27 mouse cellular contexts compared by ENCODE assay signal in the genomic region with DNA sequence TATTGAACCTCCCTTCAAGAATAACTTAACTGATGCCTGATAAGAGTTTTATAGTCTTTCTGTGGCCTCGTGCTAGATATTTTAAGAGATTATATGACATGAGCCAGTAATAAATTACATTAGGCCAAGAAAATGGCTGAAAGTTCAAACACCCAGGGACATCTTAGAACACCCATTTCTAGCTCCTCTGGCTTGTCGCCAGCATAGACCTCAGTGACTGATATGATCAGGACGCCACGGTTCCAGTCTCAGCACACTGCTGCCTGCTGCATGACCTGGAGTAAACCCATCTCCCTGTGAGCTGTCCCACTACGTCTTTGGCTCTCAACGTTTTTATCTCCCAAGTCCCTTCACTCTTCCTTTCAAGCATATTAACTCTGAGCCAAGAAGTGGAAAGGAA. TPM values are rescaled to one million over a fixed set of nuclear protein-coding genes. Genes with fewer than 3 reads are reported as not detected.
A peak's percentile ranks its signal among the peaks of the same experiment; 100 is the strongest.
DNase-seq lines count a peak whose midpoint lies in the region; ATAC-seq and TF ChIP-seq lines count a peak whose summit lies in the region.
"Had no signal": no experiment of that assay in that cellular context is flagged by ENCODE, and none has a peak within 500 bp of the region (broad histone marks: within the 10 kb centered on the region; RNA-seq: fewer than 3 reads in every experiment).

No protein-coding gene starts in this region.

- H3K27me3 ChIP-seq in kidney, adult 2 months (replicated peaks; ENCODE audit: control insufficient read depth, insufficient read depth, low read length) = no peaks in the 10 kb centered on the region
- no peaks in the 10 kb centered on the region for H3K27me3 ChIP-seq in MEL (ENCODE audit: control insufficient read depth in 1 of 2, insufficient read depth in 2 of 2, low read length in 2 of 2)
- H3K27me3 ChIP-seq in hindbrain, embryonic 13.5 days = no peaks in the 10 kb centered on the region
- H3K27me3 ChIP-seq: embryonic facial prominence, embryonic 13.5 days; forebrain, embryonic 12.5 days; hindbrain, embryonic 15.5 days; intestine, embryonic 15.5 days; liver, embryonic 13.5 days; megakaryocyte, embryonic 14.5 days; midbrain, embryonic 13.5 days had no signal

- no peaks in the 10 kb centered on the region for H3K4me1 ChIP-seq in kidney, adult 2 months (ENCODE audit: control insufficient read depth, insufficient read depth, low read length)
- no peaks in the 10 kb centered on the region for H3K4me1 ChIP-seq in MEL (ENCODE audit: control insufficient read depth in 1 of 2, insufficient read depth in 2 of 2, low read length in 2 of 2)
- no peaks in the 10 kb centered on the region for H3K4me1 ChIP-seq in hindbrain, embryonic 13.5 days (replicated peaks)
- H3K4me1 ChIP-seq: forebrain, embryonic 12.5 days; hindbrain, embryonic 15.5 days; intestine, embryonic 15.5 days; liver, embryonic 13.5 days; midbrain, embryonic 13.5 days had no signal

- no peak overlapping the region for H3K27ac ChIP-seq in kidney, adult 2 months (ENCODE audit: insufficient read depth, low read depth, low read length)
- H3K27ac ChIP-seq in MEL (ENCODE audit: control insufficient read depth, low read depth, low read length) = no peak overlapping the region
- H3K27ac ChIP-seq in hindbrain, embryonic 13.5 days = no peak overlapping the region
- H3K27ac ChIP-seq: embryonic facial prominence, embryonic 13.5 days; forebrain, embryonic 12.5 days; heart, adult 2 months; hindbrain, embryonic 15.5 days; intestine, embryonic 15.5 days; liver, embryonic 13.5 days; midbrain, embryonic 13.5 days had no signal

- no peak for TF ChIP-seq CTCF in kidney, adult 2 months (conservative IDR thresholded peaks at IDR 0.05; ENCODE audit: insufficient read depth, insufficient read length, low read depth, low read length)
- TF ChIP-seq CTCF in MEL (IDR thresholded peaks at IDR 0.05 in 2 of 3, conservative IDR thresholded peaks at IDR 0.05 in 1 of 3; ENCODE audit: control insufficient read depth in 1 of 3, insufficient read depth in 1 of 3, low read depth in 2 of 3, low read length in 3 of 3, poor library complexity in 1 of 3, severe bottlenecking in 1 of 3) = no peak

- H3K9ac ChIP-seq in MEL (ENCODE audit: control insufficient read depth, low read depth, low read length, poor library complexity, severe bottlenecking) = no peak overlapping the region
- H3K9ac ChIP-seq in hindbrain, embryonic 13.5 days = no peak overlapping the region
- H3K9ac ChIP-seq: embryonic facial prominence, embryonic 13.5 days; forebrain, embryonic 12.5 days; hindbrain, embryonic 15.5 days; intestine, embryonic 15.5 days; liver, embryonic 13.5 days; midbrain, embryonic 13.5 days had no signal

- peak; percentile 8 for DNase-seq in adrenal gland, adult 2 months
- no peak for DNase-seq in adrenal gland, adult 18-20 months (ENCODE audit: low spot score in 2 of 2)
- peak; percentile 12 for DNase-seq in kidney, postnatal 14 days
- no peak for DNase-seq in kidney, adult 2 months
- peak; percentile 12 for DNase-seq in MEL (ENCODE audit: low read depth, low spot score)
- peak; percentile 16 for DNase-seq in skeletal muscle tissue, adult 2 months (ENCODE audit: low read depth, low spot score)
- DNase-seq in left cerebral cortex, postnatal 14 days (ENCODE audit: low spot score in 2 of 2) = no peak
- DNase-seq: cerebellum, adult 18-20 months; gastrocnemius, postnatal 25 days; heart, adult 2 months; heart, postnatal 4 days; liver, embryonic 13.5 days; lung, adult 2 months; lung, postnatal 36 days; right cerebral cortex, postnatal 14 days; spleen, adult 18-20 months; thymus, postnatal 14 days had no signal

- no peaks in the 10 kb centered on the region for H3K9me3 ChIP-seq in MEL (replicated peaks; ENCODE audit: insufficient read depth, low read length)
- no peaks in the 10 kb centered on the region for H3K9me3 ChIP-seq in hindbrain, embryonic 13.5 days
- H3K9me3 ChIP-seq: embryonic facial prominence, embryonic 13.5 days; forebrain, embryonic 12.5 days; hindbrain, embryonic 15.5 days; intestine, embryonic 15.5 days; liver, embryonic 13.5 days; megakaryocyte, embryonic 14.5 days; midbrain, embryonic 13.5 days had no signal

- H3K4me3 ChIP-seq in kidney, adult 2 months (ENCODE audit: insufficient read depth, low read depth, low read length) = no peak overlapping the region
- no peak overlapping the region for H3K4me3 ChIP-seq in MEL (ENCODE audit: control insufficient read depth in 1 of 2, insufficient read depth in 1 of 2, low read depth in 2 of 2, low read length in 2 of 2)
- H3K4me3 ChIP-seq in hindbrain, embryonic 13.5 days = no peak overlapping the region
- H3K4me3 ChIP-seq: embryonic facial prominence, embryonic 13.5 days; erythroblast, embryonic 14.5 days; forebrain, embryonic 12.5 days; heart, adult 2 months; hindbrain, embryonic 15.5 days; intestine, embryonic 15.5 days; liver, embryonic 13.5 days; megakaryocyte, embryonic 14.5 days; midbrain, embryonic 13.5 days had no signal

- no peak for ATAC-seq in hindbrain, embryonic 13.5 days (ENCODE audit: low FRiP score)
- ATAC-seq: intestine, embryonic 15.5 days; midbrain, embryonic 13.5 days had no signal

- H3K36me3 ChIP-seq in kidney, adult 2 months (ENCODE audit: control insufficient read depth, insufficient read depth, low read length) = no peaks in the 10 kb centered on the region
- H3K36me3 ChIP-seq in MEL (ENCODE audit: control insufficient read depth in 1 of 2, insufficient read depth in 2 of 2, low read length in 2 of 2) = no peaks in the 10 kb centered on the region
- no peaks in the 10 kb centered on the region for H3K36me3 ChIP-seq in hindbrain, embryonic 13.5 days
- H3K36me3 ChIP-seq: embryonic facial prominence, embryonic 13.5 days; forebrain, embryonic 12.5 days; hindbrain, embryonic 15.5 days; intestine, embryonic 15.5 days; liver, embryonic 13.5 days; midbrain, embryonic 13.5 days had no signal

- H3K4me2 ChIP-seq in hindbrain, embryonic 13.5 days = no peak overlapping the region
- H3K4me2 ChIP-seq: embryonic facial prominence, embryonic 13.5 days; forebrain, embryonic 12.5 days; hindbrain, embryonic 15.5 days; intestine, embryonic 15.5 days; liver, embryonic 13.5 days; midbrain, embryonic 13.5 days had no signal

- WGBS in kidney, adult 2 months = 56% methylated on average over 6 of the region's 6 CpGs
- WGBS in hindbrain, embryonic 13.5 days = 83% methylated on average over 6 of the region's 6 CpGs

- intact Hi-C loops in left cerebral cortex, postnatal 14 days (cut with DNase I) = loop anchor here (10.0 kb wide), 1 partner anchor 591 kb away; no protein-coding TSS in a partner anchor

- no peak for TF ChIP-seq POLR2A in kidney, adult 2 months (IDR thresholded peaks at IDR 0.05; ENCODE audit: low read depth, low read length)
- no peak for TF ChIP-seq POLR2A in MEL (IDR thresholded peaks at IDR 0.05; ENCODE audit: control insufficient read depth in 1 of 2, insufficient read depth in 1 of 2, low read depth in 1 of 2, low read length in 2 of 2, poor library complexity in 1 of 2)

- no peak for TF ChIP-seq EP300 in MEL (IDR thresholded peaks at IDR 0.05; ENCODE audit: low read depth in 1 of 2, low read length in 2 of 2)

- H3K79me2 ChIP-seq in MEL (ENCODE audit: control insufficient read depth, insufficient read depth, low read length, poor library complexity) = no peaks in the 10 kb centered on the region

- no peak for TF ChIP-seq RAD21 in MEL (IDR thresholded peaks at IDR 0.05; ENCODE audit: low read depth, low read length)

TF ChIP-seq in MEL, 35 proteins besides CTCF, POLR2A, EP300 and RAD21:
- TF ChIP-seq MAFK (IDR thresholded peaks at IDR 0.05; ENCODE audit: borderline replicate concordance, low read depth, low read length) (no peak), MAZ (IDR thresholded peaks at IDR 0.05; ENCODE audit: low read depth, low read length) (no peak), KAT2A (conservative IDR thresholded peaks at IDR 0.05; ENCODE audit: low read depth, low read length) (no peak), TAL1 (IDR thresholded peaks at IDR 0.05; ENCODE audit: low read length) (no peak), MXI1 (IDR thresholded peaks at IDR 0.05; ENCODE audit: low read depth, low read length) (no peak), ZMIZ1 (IDR thresholded peaks at IDR 0.05; ENCODE audit: low read depth, low read length) (no peak), MYB (IDR thresholded peaks at IDR 0.05; ENCODE audit: low read depth, low read length) (no peak), SMC3 (IDR thresholded peaks at IDR 0.05; ENCODE audit: low read depth, low read length) (no peak), SIN3A (IDR thresholded peaks at IDR 0.05; ENCODE audit: low read length) (no peak), E2F4 (IDR thresholded peaks at IDR 0.05; ENCODE audit: borderline replicate concordance, low read depth, low read length) (no peak), MEF2A (IDR thresholded peaks at IDR 0.05; ENCODE audit: extremely low read depth, insufficient replicate concordance, low read depth, low read length, poor library complexity, severe bottlenecking) (no peak), HCFC1 (IDR thresholded peaks at IDR 0.05; ENCODE audit: low read depth, low read length) (no peak), UBTF (IDR thresholded peaks at IDR 0.05; ENCODE audit: borderline replicate concordance, insufficient read depth, low read depth, low read length) (no peak), NELFE (IDR thresholded peaks at IDR 0.05; ENCODE audit: low read depth, low read length) (no peak), ETS1 (IDR thresholded peaks at IDR 0.05; ENCODE audit: low read depth, low read length) (no peak), ZKSCAN1 (IDR thresholded peaks at IDR 0.05; ENCODE audit: low read depth, low read length) (no peak)

RNA-seq across cellular contexts. Expression of a gene that starts 57.2 kb away (rescaled TPM):
- total RNA-seq in adrenal gland, adult 2 months (2021) = not detected
- not detected in 2 replicates for polyA plus RNA-seq in adrenal gland, adult 2 months (2012; rRNA removed)
- not detected for total RNA-seq in adrenal gland, adult 18-20 months (2021)
- polyA plus RNA-seq in kidney, adult 2 months (2012; rRNA removed) = not detected in 2 replicates
- not detected in 2 replicates for total RNA-seq in MEL (2012; rRNA removed)
- polyA plus RNA-seq in MEL (2012; ENCODE audit: insufficient read depth in 1 of 2, insufficient read length in 2 of 2, low read depth in 1 of 2, low replicate concordance in 2 of 2, missing spikeins in 1 of 2) = not detected
- total RNA-seq in left cerebral cortex, postnatal 14 days (2021) = 10 to 100 TPM; 12.7 to 16.7 TPM
- polyA plus RNA-seq in hindbrain, embryonic 13.5 days (2015; fragmentation: Nextera tagmentation; extraction: Ambion mirVana) = 0.84 and 0.94 TPM in 2 replicates
- total RNA-seq: heart, adult 2 months; heart, postnatal 4 days; monocyte, adult 5-6 weeks had no signal
- polyA plus RNA-seq: erythroblast, embryonic 14.5 days; forebrain, embryonic 12.5 days; heart, embryonic 14.5 days; intestine, embryonic 15.5 days; liver, embryonic 13.5 days had no signal

Comparison
In these comparisons a context has a peak if more than half of its experiments do, and no peak if none do; other contexts are left out.
1. DNase-seq: peak in adrenal gland, adult 2 months (single experiment), kidney, postnatal 14 days (single experiment), MEL (single experiment) and skeletal muscle tissue, adult 2 months (single experiment); none in adrenal gland, adult 18-20 months (0 of 2), kidney, adult 2 months (single experiment) and left cerebral cortex, postnatal 14 days (0 of 2).
2. RNA of a gene that starts 57.2 kb away (total RNA-seq): 12.7 to 16.7 TPM in left cerebral cortex, postnatal 14 days; not detected in adrenal gland, adult 2 months, not detected in adrenal gland, adult 18-20 months and not detected in MEL; every median in the first group is over 10 times any median in the second.